Mouse (Mus musculus) mouse embryonic stem cell (cell line): ENCODE data around the gene Atp6v0a2.
"Not testable (repeated sequence)": the region's sequence is repeated elsewhere in the genome, so short reads cannot be mapped to it uniquely, and the experiment has no call there.

ENCODE experiments used
- in situ Hi-C, 2 experiments: fragments of 300-500 bp; cut with MboI; formaldehyde crosslinking; loops; 1 replicate in 1 of 2; 3 replicates in 1 of 2; pipeline ENCODE4 v1.14.3; 2019 to 2020; ENCODE audit warnings: low sequenced_read_pairs in 2 of 2, low pct_unique_long_range_greater_than_20kb in 1 of 2, mixed read lengths in 1 of 2; ENCODE audit not compliant: unreplicated experiment in 1 of 2

Atp6v0a2 gene

GRCm38 (mm10) chr5:124628448-124629363, at the start of gene Atp6v0a2:
TSS of gene Atp6v0a2 (plus strand) at chr5:124628576.
- in situ Hi-C loops: no loop called here

GRCm38 (mm10) chr5:124578633-124579317, 49.6 kb upstream of the Atp6v0a2 start, which contains the start of the genes Eif2b1 and Gtf2h3:
TSS of gene Eif2b1 (minus strand) at chr5:124579131.
TSS of gene Gtf2h3 (plus strand) at chr5:124579140.
- in situ Hi-C loops: no loop called here

GRCm38 (mm10) chr5:124582515-124582914, 45.9 kb upstream of the Atp6v0a2 start:
- in situ Hi-C loops: no loop called here

GRCm38 (mm10) chr5:124592768-124593167, 35.6 kb upstream of the Atp6v0a2 start:
- in situ Hi-C loops: no loop called here

- in situ Hi-C loops: no loop called here
Measured at GRCm38 (mm10) chr5:124598224-124599174, 29.9 kb upstream of the Atp6v0a2 start.

GRCm38 (mm10) chr5:124599726-124600125, 28.6 kb upstream of the Atp6v0a2 start:
- in situ Hi-C loops: not testable (repeated sequence)

- in situ Hi-C loops: no loop called here
Measured at GRCm38 (mm10) chr5:124602349-124602748, 26.0 kb upstream of the Atp6v0a2 start.

- in situ Hi-C loops: no loop called here
Measured at GRCm38 (mm10) chr5:124604296-124604695, 24.1 kb upstream of the Atp6v0a2 start.

GRCm38 (mm10) chr5:124605041-124605622, 23.2 kb upstream of the Atp6v0a2 start:
- in situ Hi-C loops: no loop called here

- in situ Hi-C loops: no loop called here
Measured at GRCm38 (mm10) chr5:124610965-124611364, 17.4 kb upstream of the Atp6v0a2 start.

- in situ Hi-C loops: no loop called here
Measured at GRCm38 (mm10) chr5:124614709-124615108, 13.7 kb upstream of the Atp6v0a2 start.

GRCm38 (mm10) chr5:124618711-124619110, 9.7 kb upstream of the Atp6v0a2 start:
- in situ Hi-C loops: no loop called here

- in situ Hi-C loops: no loop called here
Measured at GRCm38 (mm10) chr5:124621362-124621761, 7.0 kb upstream of the Atp6v0a2 start.

- in situ Hi-C loops: no loop called here
Measured at GRCm38 (mm10) chr5:124622890-124623289, 5.5 kb upstream of the Atp6v0a2 start.

GRCm38 (mm10) chr5:124624291-124624690, 4.1 kb upstream of the Atp6v0a2 start:
- in situ Hi-C loops: no loop called here

GRCm38 (mm10) chr5:124629641-124630040, 1.3 kb downstream of the Atp6v0a2 start:
- in situ Hi-C loops: no loop called here

GRCm38 (mm10) chr5:124631685-124632084, 3.3 kb downstream of the Atp6v0a2 start:
- in situ Hi-C loops: no loop called here

- in situ Hi-C loops: no loop called here
Measured at GRCm38 (mm10) chr5:124632461-124632860, 4.1 kb downstream of the Atp6v0a2 start.
